Mouse (Mus musculus): ENCODE results near the gene Vmn1r22.
"Not testable (repeated sequence)": the region's sequence is repeated elsewhere in the genome, so short reads cannot be mapped to it uniquely, and the experiment has no call there.

Gene Vmn1r22

GRCm38 (mm10) chr6:57907928-57908327 lies at the start of gene Vmn1r22:
TSS of gene Vmn1r22 (minus strand) at chr6:57908028.
- no peak for DNase-seq (ENCODE audit: low spot score)

DNA sequence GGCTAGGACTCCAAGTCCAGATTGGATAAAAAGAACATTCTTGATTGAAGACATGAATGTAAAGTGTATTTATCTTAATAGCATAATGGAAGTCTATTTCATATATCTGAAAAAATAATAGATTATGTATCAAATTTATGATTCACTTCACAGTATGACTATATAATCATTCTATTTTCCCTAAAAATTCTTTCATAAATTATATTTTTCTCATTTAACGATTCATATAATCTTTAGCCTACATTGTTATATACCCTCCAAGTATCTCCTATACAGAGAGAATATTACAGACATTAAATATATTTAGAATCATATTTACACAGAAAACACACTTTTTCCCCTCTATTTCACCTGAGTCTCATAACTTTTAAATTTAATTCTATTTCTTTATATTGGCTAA lies 18.9 kb upstream of the Vmn1r22 start, which contains the start of gene Vmn1r23:
Gene Vmn1r23 (minus strand): TSS at position 101 of the 400 bp plus-strand sequence.
- DNase-seq (ENCODE audit: low spot score): no peak

GRCm38 (mm10) chr6:57859043-57860042 lies 48.5 kb downstream of the Vmn1r22 start:
- no peak for DNase-seq (ENCODE audit: low spot score)

DNA sequence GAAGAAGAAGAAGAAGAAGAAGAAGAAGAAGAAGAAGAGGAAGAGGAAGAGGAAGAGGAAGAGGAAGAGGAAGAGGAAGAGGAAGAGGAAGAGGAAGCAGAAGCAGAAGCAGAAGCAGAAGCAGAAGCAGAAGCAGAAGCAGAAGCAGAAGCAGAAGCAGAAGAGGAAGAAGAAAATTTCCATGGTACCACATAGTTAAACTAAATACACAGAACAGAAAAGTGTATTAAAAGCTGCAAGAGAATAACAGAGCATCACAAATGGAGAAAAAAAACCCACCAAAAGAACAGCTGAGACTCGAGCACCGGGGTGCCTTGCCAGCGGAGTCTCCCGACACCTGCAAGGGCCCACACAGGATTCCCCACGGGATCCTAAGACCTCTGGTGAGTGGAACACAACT lies 56.7 kb downstream of the Vmn1r22 start:
- not testable (repeated sequence) for DNase-seq (ENCODE audit: low spot score)

DNA sequence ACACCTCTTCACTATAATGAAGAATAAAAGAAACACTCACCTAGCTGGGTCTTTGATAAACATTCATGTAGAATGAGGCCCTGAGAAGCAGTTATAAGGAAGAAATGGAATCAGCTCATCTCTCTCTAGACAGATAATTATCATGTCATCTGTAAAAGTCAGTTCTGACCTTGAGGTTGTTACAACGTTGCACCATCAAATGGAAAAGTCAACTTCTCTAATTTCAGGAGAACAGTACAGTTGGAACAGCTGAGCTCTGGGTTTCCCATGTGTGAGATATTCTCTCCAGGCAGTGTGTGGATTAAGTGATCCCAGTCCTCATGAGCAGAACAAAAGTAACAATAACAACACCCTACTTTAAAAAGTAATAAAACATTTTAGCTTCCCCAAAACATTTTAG lies 57.5 kb downstream of the Vmn1r22 start, which contains the start of gene Vmn1r21:
Gene Vmn1r21 (minus strand): TSS at position 58 of the 400 bp plus-strand sequence.
- DNase-seq (ENCODE audit: low spot score): no peak

Data from MN1 (cell line).